Mouse (Mus musculus) forebrain, embryonic 15.5 days (tissue): ENCODE data around the gene Jmjd1c. TPM values are rescaled to one million over a fixed set of nuclear protein-coding genes. Genes with fewer than 3 reads are reported as not detected.
"Not testable (repeated sequence)": the region's sequence is repeated elsewhere in the genome, so short reads cannot be mapped to it uniquely, and the experiment has no call there.

Experiments
- ATAC-seq: fragments of 200-750 bp; cut with Nextera tagmentation; replicated peaks from 2 replicates; pipeline ENCODE4 v1.8.0; 2017; ENCODE audit warnings: mild to moderate bottlenecking, moderate TSS enrichment, moderate library complexity
- H3K27ac ChIP-seq: fragments of 300-500 bp; sonication (generic); replicated peaks from 2 replicates; pipeline ENCODE4 v1.5.1; 2015; ENCODE audit warnings: mild to moderate bottlenecking, inconsistent platforms
- H3K27me3 ChIP-seq: fragments of 300-500 bp; sonication (generic); 2 replicates; pipeline ENCODE4 v1.6.1; 2015; ENCODE audit warnings: inconsistent platforms
- H3K36me3 ChIP-seq: fragments of 300-500 bp; sonication (generic); 2 replicates; pipeline ENCODE4 v1.6.1; 2015; ENCODE audit warnings: mild to moderate bottlenecking, inconsistent platforms
- H3K4me1 ChIP-seq: fragments of 300-500 bp; sonication (generic); 2 replicates; pipeline ENCODE4 v1.6.1; 2015; ENCODE audit warnings: inconsistent platforms
- H3K4me2 ChIP-seq: fragments of 300-500 bp; sonication (generic); replicated peaks from 2 replicates; pipeline ENCODE4 v1.6.1; 2015; ENCODE audit warnings: mild to moderate bottlenecking, inconsistent platforms
- H3K4me3 ChIP-seq: fragments of 300-500 bp; sonication (generic); 2 replicates; pipeline ENCODE4 v1.5.1; 2015; ENCODE audit warnings: mild to moderate bottlenecking, inconsistent platforms
- H3K9ac ChIP-seq: fragments of 300-500 bp; sonication (generic); replicated peaks from 2 replicates; pipeline ENCODE4 v1.6.1; 2015; ENCODE audit warnings: mild to moderate bottlenecking, inconsistent platforms
- H3K9me3 ChIP-seq: fragments of 300-500 bp; sonication (generic); 2 replicates; pipeline ENCODE4 v1.6.1; 2016; ENCODE audit warnings: inconsistent platforms
- WGBS: fragments of 180-500 bp; shearing (Covaris S2); methylation state at CpG from one replicate; pipeline ENCODE4 v1.1.7; 2015; ENCODE audit warnings: mixed read lengths; 5-methylcytosine and 5-hydroxymethylcytosine counted together
- polyA plus RNA-seq: library from polyadenylated mRNA; unstranded; fragments of >200 nt; fragmentation: Nextera tagmentation; extraction: Ambion mirVana; gene quantifications from 2 replicates; pipeline ENCODE4 v1.2.1, GENCODE M21; 2015

The Jmjd1c gene
- polyA plus RNA-seq, 1 experiment from 2014 or later, result 64.1 TPM

- WGBS, result 21% methylated on average over 9 of the region's 9 CpGs
- Histone ChIP-seq H3K9ac (no peak overlapping the region), H3K9me3 (no peaks in the 10 kb centered on the region), H3K27me3 (no peaks in the 10 kb centered on the region), H3K4me3 (no peak overlapping the region), H3K36me3 (no peaks in the 10 kb centered on the region), H3K4me1 (peaks cover 62% of the 10 kb centered on the region), H3K4me2 (no peak overlapping the region), H3K27ac (no peak overlapping the region)
- no peak; the same call in 1 of the 2 replicates for ATAC-seq
These were observed 12.2 kb downstream of the Jmjd1c start for GRCm38 (mm10) chr10:67108096-67108495.

GRCm38 (mm10) chr10:67109635-67110034 is 13.7 kb downstream of the Jmjd1c start:
- H3K4me3 ChIP-seq, result no peak overlapping the region
- no peak overlapping the region for H3K4me2 ChIP-seq
- H3K27ac ChIP-seq, result no peak overlapping the region
- H3K36me3 ChIP-seq, result no peaks in the 10 kb centered on the region
- H3K4me1 ChIP-seq, result peaks cover 47% of the 10 kb centered on the region
- H3K9ac ChIP-seq, result no peak overlapping the region
- H3K9me3 ChIP-seq, result no peaks in the 10 kb centered on the region
- ATAC-seq, result no peak
- WGBS, result 90% methylated on average over 5 of the region's 5 CpGs
- H3K27me3 ChIP-seq, result no peaks in the 10 kb centered on the region

DNA sequence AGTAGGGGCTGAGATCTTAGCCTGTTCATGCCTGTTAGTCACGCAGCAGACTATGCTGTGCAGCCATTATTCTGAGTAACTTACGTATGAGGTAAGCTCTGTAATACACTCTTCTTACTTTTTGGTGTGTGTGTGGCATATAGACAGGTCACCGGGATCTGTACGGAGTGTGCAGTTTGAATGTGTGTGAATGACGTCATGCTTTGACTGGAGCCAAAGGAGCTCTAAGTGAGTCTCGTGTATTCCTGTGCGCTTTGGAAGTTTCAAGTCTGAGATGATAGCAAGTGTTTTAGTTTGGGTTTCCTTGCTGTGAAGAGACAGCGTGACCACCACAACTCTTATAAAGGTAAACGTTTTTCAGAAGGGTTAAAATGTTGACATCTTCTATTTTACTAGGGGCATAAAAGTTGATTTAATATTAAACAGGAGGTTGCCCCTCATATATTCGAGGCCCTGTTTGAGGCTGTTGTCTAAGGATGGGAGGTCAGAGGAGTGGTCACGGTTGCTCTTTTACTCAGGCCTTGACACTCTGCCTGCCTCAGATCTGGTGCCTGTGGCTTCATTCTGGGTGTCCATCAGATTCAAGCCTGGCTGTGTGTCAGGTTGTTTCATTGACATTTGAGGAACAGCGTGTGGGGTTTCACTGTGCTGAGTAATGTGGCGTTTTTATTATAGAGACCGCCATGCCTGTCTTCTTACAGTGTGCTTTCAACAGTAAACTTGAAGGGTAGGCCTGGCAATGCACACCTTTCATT is 15.3 kb downstream of the Jmjd1c start:
- H3K4me3 ChIP-seq, result no peak overlapping the region
- H3K9ac ChIP-seq, result no peak overlapping the region
- H3K27me3 ChIP-seq, result no peaks in the 10 kb centered on the region
- no peaks in the 10 kb centered on the region for H3K36me3 ChIP-seq
- H3K27ac ChIP-seq, result no peak overlapping the region
- peaks cover 47% of the 10 kb centered on the region for H3K4me1 ChIP-seq
- H3K4me2 ChIP-seq, result no peak overlapping the region
- no peaks in the 10 kb centered on the region for H3K9me3 ChIP-seq
- 70% methylated on average over 14 of the region's 14 CpGs for whole genome bisulfite sequencing
- no peak for ATAC-seq

- H3K27me3 ChIP-seq, result no peaks in the 10 kb centered on the region
- H3K9me3 ChIP-seq, result no peaks in the 10 kb centered on the region
- peaks cover 47% of the 10 kb centered on the region for H3K4me1 ChIP-seq
- no peak overlapping the region for H3K9ac ChIP-seq
- H3K27ac ChIP-seq, result no peak overlapping the region
- no peak overlapping the region for H3K4me3 ChIP-seq
- H3K36me3 ChIP-seq, result no peaks in the 10 kb centered on the region
- no peak for ATAC-seq
- no peak overlapping the region for H3K4me2 ChIP-seq
- WGBS, result 88% methylated on average over 5 of the region's 5 CpGs
These were observed 15.9 kb downstream of the Jmjd1c start for GRCm38 (mm10) chr10:67111799-67112177.

DNA sequence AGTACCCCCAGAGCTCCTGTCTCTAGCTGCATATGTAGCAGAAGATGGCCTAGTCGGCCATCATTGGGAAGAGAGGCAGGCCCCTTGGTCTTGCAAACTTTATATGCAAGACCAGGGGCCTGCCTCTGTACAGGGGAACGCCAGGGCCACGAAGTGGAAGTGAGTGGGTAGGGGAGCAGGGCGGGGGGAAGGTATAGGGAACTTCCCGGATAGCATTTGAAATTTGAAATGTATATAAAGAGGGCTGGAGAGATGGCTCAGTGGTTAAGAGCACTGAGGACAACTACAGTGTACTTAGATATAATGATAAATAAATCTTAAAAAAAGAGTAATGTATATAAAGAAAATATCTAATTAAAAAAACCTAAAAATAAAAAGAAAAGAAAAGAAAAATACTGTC is 17.0 kb downstream of the Jmjd1c start:
- not testable (repeated sequence) for H3K36me3 ChIP-seq, H3K4me3 ChIP-seq, H3K9ac ChIP-seq, H3K4me2 ChIP-seq, H3K27ac ChIP-seq, H3K27me3 ChIP-seq, ATAC-seq, H3K9me3 ChIP-seq
- peaks cover 38% of the 10 kb centered on the region for H3K4me1 ChIP-seq
- WGBS, result 90% methylated on average over 5 of the region's 5 CpGs

GRCm38 (mm10) chr10:67113833-67114232 is 17.9 kb downstream of the Jmjd1c start:
- Histone ChIP-seq H3K9me3 (no peaks in the 10 kb centered on the region), H3K4me1 (peaks cover 40% of the 10 kb centered on the region), H3K4me2 (no peak overlapping the region), H3K4me3 (no peak overlapping the region), H3K27ac (no peak overlapping the region), H3K27me3 (no peaks in the 10 kb centered on the region), H3K9ac (no peak overlapping the region), H3K36me3 (no peaks in the 10 kb centered on the region)
- ATAC-seq, result no peak
- WGBS, result 92% methylated on average over 11 of the region's 11 CpGs

DNA sequence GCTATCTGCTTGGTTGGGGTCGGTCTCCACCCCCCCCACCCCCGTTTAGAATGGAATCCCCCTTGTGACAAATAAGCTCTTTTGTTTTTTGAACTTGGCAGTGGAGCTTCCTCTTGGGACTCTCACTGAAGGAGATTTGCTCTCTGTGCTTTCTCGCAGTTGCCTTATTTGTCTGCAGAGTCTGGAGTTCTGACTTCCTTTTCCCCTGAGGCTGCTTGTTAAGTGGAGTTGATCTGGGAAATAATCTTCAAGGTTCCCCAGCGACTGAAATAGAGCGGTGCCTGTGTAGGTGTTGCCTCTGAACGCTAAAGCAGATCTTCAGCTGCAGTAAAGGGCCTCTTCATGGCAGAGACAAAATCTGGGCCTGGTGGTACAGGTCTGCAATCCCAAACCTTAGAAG is 19.2 kb downstream of the Jmjd1c start:
- Histone ChIP-seq H3K9me3 (no peaks in the 10 kb centered on the region), H3K27ac (peak overlapping the region; percentile 66), H3K36me3 (no peaks in the 10 kb centered on the region), H3K4me3 (no peak overlapping the region), H3K4me2 (no peak overlapping the region), H3K27me3 (no peaks in the 10 kb centered on the region), H3K9ac (no peak overlapping the region), H3K4me1 (peaks cover 49% of the 10 kb centered on the region)
- ATAC-seq, result no peak
- 21% methylated on average over 6 of the region's 6 CpGs for WGBS

DNA sequence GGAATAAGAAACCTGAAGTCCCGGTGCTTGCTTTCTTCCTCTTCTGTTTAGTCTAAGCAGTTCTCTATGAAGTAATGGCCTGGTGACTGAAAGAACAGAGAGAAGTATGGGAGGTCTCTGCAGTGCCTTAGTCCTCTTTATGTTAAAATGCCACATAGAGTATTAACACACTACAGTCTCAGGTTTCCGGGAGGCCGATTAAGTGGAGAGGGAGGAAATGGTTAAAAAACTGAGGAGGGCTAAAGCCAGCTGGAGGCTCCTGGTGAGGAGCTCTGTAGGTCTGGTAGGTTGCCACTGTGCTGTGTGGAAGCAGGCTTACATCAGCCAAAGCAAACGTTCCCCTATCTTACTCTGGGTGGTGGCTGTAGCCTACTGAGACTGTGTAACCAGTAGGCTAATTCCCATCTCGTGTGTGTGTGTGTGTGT is 19.8 kb downstream of the Jmjd1c start:
- Histone ChIP-seq H3K36me3 (no peaks in the 10 kb centered on the region), H3K9ac (no peak overlapping the region), H3K4me1 (peaks cover 51% of the 10 kb centered on the region), H3K4me3 (no peak overlapping the region), H3K27ac (peak overlapping the region; percentile 66), H3K27me3 (no peaks in the 10 kb centered on the region), H3K4me2 (no peak overlapping the region), H3K9me3 (no peaks in the 10 kb centered on the region)
- peak; percentile 64 for ATAC-seq
- WGBS, result 20% methylated on average over 5 of the region's 5 CpGs

- Histone ChIP-seq H3K27me3 (no peaks in the 10 kb centered on the region), H3K36me3 (no peaks in the 10 kb centered on the region), H3K4me1 (peaks cover 47% of the 10 kb centered on the region), H3K9me3 (no peaks in the 10 kb centered on the region), H3K4me3 (no peak overlapping the region), H3K9ac (no peak overlapping the region), H3K27ac (peak overlapping the region; percentile 66), H3K4me2 (no peak overlapping the region)
- 41% methylated on average over 8 of the region's 8 CpGs for WGBS
- no peak for ATAC-seq
These were observed 20.3 kb downstream of the Jmjd1c start for GRCm38 (mm10) chr10:67116251-67116650.

GRCm38 (mm10) chr10:67119291-67119690 is 23.4 kb downstream of the Jmjd1c start:
- WGBS, result 74% methylated on average over 7 of the region's 7 CpGs
- H3K4me1 ChIP-seq, result peaks cover 51% of the 10 kb centered on the region
- no peaks in the 10 kb centered on the region for H3K36me3 ChIP-seq
- no peak overlapping the region for H3K9ac ChIP-seq
- no peak for ATAC-seq
- no peaks in the 10 kb centered on the region for H3K27me3 ChIP-seq
- no peak overlapping the region for H3K4me2 ChIP-seq
- H3K27ac ChIP-seq, result no peak overlapping the region
- H3K4me3 ChIP-seq, result no peak overlapping the region
- H3K9me3 ChIP-seq, result no peaks in the 10 kb centered on the region

DNA sequence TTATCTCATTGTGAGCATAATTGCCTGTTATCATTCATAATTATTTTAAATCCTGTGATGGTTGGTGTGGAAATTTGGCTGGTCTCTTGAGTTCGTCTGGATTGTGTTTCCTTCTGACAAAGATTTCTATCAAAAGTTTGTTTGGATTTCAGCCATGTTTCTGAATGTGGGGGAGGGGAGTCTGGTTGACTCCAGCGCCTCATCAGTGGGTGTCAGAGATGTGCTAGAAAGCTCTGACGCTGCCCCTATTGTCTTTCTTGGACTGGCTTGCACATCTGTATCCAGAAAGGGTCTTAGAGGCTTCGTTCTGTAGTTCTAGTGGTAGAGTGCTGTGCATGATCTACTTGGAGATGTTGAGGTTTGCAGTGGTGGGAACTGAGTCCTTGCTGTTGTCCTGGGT is 24.3 kb downstream of the Jmjd1c start:
- no peaks in the 10 kb centered on the region for H3K9me3 ChIP-seq
- H3K27me3 ChIP-seq, result no peaks in the 10 kb centered on the region
- no peak overlapping the region for H3K9ac ChIP-seq
- H3K27ac ChIP-seq, result no peak overlapping the region
- ATAC-seq, result no peak
- WGBS, result 51% methylated on average over 4 of the region's 4 CpGs
- no peak overlapping the region for H3K4me3 ChIP-seq
- H3K4me2 ChIP-seq, result no peak overlapping the region
- H3K36me3 ChIP-seq, result no peaks in the 10 kb centered on the region
- H3K4me1 ChIP-seq, result peaks cover 46% of the 10 kb centered on the region

GRCm38 (mm10) chr10:67120640-67121039 is 24.7 kb downstream of the Jmjd1c start:
- no peak for ATAC-seq
- Histone ChIP-seq H3K27ac (no peak overlapping the region), H3K9me3 (no peaks in the 10 kb centered on the region), H3K4me2 (no peak overlapping the region), H3K4me1 (peaks cover 46% of the 10 kb centered on the region), H3K9ac (no peak overlapping the region), H3K36me3 (no peaks in the 10 kb centered on the region), H3K27me3 (no peaks in the 10 kb centered on the region), H3K4me3 (no peak overlapping the region)
- 53% methylated on average over 2 of the region's 2 CpGs for WGBS

DNA sequence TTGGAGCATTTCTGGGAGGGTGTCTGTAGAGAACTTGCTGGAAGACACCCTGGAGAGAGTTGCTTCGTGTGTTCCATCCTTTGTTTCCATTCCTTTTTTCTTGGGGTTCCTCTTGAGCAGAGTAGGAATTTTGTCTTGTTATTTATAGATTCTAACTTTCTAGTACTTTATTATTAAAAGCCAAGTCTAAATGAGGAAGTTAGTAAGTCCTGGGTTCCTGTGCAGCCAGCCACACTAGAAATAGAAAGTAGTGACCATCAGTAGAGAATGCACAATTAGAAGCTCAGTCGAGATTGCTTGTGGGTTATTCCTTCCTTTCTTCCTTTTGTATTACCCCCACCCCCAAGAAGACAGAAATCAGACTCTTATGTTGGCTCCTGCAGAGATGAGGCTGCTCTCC is 27.8 kb downstream of the Jmjd1c start:
- H3K9me3 ChIP-seq, result no peaks in the 10 kb centered on the region
- H3K9ac ChIP-seq, result no peak overlapping the region
- ATAC-seq, result no peak
- H3K4me3 ChIP-seq, result no peak overlapping the region
- no peak overlapping the region for H3K4me2 ChIP-seq
- no peak overlapping the region for H3K27ac ChIP-seq
- H3K4me1 ChIP-seq, result peaks cover 44% of the 10 kb centered on the region
- WGBS, result 49% methylated on average over 2 of the region's 2 CpGs
- H3K36me3 ChIP-seq, result no peaks in the 10 kb centered on the region
- no peaks in the 10 kb centered on the region for H3K27me3 ChIP-seq
